Mouse (Mus musculus) right cerebral cortex, postnatal 14 days (tissue): ENCODE data around the gene Slc16a8.

ENCODE experiments used
- DNase-seq: peaks from one replicate; pipeline ENCODE4 v3.0.0; 2022

The Slc16a8 gene

GRCm38 (mm10) chr15:79254661-79255060 is at the start of gene Slc16a8:
Gene Slc16a8 (minus strand): TSS chr15:79254761.
- DNase-seq = no peak

GRCm38 (mm10) chr15:79303725-79304124 is 49.2 kb upstream of the Slc16a8 start:
- no peak for DNase-seq

GRCm38 (mm10) chr15:79299563-79300155 is 45.1 kb upstream of the Slc16a8 start:
- DNase-seq = no peak

GRCm38 (mm10) chr15:79298553-79298952 is 44.0 kb upstream of the Slc16a8 start:
- no peak for DNase-seq

GRCm38 (mm10) chr15:79292779-79293178 is 38.2 kb upstream of the Slc16a8 start:
- DNase-seq = no peak

- no peak for DNase-seq
These were observed 35.8 kb upstream of the Slc16a8 start for GRCm38 (mm10) chr15:79290340-79290739.

GRCm38 (mm10) chr15:79289441-79289840 is 34.9 kb upstream of the Slc16a8 start:
- no peak for DNase-seq

DNA sequence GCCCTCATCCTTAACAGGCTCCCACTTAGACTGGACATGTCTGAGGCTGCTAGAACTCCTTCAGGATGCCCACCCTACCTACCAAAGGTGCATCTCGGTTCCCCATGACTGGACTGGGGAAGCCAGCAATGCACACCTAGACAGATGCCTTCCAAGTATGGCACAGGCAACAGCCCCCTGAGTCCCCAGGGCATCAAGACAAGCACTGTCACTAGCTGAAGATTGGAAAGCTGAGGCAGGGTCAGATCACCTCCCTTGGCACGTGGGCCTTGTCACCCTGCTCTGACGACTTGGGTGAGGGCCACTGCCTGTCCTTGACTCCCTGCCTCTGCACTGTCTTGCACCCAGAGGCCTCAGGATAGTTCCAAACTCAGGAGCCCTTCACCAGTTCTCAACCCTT is 33.8 kb upstream of the Slc16a8 start:
- no peak for DNase-seq

DNA sequence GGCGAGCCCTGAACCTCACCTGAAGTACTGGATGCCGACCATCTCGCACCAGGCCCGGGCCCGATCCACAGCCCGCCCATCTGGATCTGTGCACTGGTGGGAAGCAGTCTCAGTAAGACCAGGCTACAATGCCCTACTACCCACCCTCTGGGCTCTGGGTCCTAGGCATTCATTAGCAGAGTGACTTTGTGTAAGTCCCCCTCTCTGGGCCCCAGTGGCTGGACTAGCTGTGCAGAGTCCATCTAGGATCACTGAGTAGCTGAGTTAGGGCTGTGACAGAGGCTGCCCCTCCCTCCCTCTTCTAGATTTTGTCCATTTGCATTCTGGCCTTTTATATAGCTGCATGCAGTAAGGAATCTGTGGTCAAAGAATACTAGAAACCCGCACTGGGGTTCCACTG is 32.5 kb upstream of the Slc16a8 start:
- DNase-seq = no peak

GRCm38 (mm10) chr15:79286141-79286540 is 31.6 kb upstream of the Slc16a8 start:
- DNase-seq = no peak

GRCm38 (mm10) chr15:79285399-79285798 is 30.8 kb upstream of the Slc16a8 start, which contains the start of gene Baiap2l2:
Gene Baiap2l2 (minus strand): TSS chr15:79285537.
- DNase-seq = no peak

DNA sequence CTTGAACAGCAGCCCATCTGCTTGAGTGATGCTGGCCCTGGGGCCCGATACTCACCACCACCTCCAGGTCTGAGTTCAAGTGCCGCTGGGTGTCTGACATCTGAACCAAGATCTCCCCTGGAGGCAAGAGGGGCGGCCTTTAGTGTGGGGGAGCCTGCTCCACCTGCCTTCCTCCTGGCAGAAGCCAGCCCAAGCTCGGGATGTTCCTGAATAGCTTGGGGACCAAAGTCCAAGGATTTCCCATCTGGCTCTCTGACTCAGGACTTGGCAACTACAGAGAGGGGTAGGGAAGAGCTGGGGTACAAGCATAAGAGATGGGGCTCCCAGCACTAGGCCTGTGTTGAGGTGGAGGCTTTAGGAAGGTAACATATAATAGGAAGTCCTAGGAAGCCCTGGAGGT is 28.8 kb upstream of the Slc16a8 start:
- no peak for DNase-seq

- DNase-seq = no peak
These were observed 27.9 kb upstream of the Slc16a8 start for GRCm38 (mm10) chr15:79282434-79282833.

GRCm38 (mm10) chr15:79281389-79281788 is 26.8 kb upstream of the Slc16a8 start:
- no peak for DNase-seq

- DNase-seq = no peak
These were observed 26.3 kb upstream of the Slc16a8 start for GRCm38 (mm10) chr15:79280850-79281249.

GRCm38 (mm10) chr15:79280209-79280608 is 25.6 kb upstream of the Slc16a8 start:
- no peak for DNase-seq

- DNase-seq = no peak
These were observed 23.2 kb upstream of the Slc16a8 start for GRCm38 (mm10) chr15:79277728-79278127.

GRCm38 (mm10) chr15:79273020-79273419 is 18.5 kb upstream of the Slc16a8 start:
- DNase-seq = no peak

DNA sequence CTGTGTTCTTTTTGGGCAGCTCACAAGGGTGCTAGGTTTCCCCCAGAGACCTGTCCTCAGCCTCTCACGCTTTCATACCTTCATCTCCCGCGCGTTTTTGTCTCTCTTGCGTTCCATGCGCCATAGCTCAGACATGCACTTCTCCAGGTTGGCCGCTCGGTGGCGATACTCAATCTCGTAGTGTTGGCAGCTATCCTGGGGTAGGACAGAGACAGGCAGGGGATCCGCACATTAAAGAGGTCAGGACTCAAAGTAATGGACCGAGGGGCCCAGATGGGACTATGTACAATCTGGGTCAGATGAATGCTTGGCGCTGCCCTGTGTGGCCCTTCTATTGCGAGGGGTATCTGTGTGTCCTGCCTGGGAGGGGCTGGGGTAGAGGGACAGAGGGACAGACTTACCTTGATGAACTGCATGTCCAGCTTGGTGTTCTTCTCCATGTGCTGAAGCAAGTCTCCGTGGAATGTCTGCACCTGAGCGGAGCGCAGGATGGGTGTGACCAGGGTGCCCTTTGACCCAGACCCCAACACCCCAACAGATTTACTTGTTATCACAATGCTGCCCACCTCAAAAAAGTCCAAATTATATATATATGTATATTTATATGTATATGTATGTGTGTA is 16.7 kb upstream of the Slc16a8 start:
- peak; percentile 56 for DNase-seq

DNA sequence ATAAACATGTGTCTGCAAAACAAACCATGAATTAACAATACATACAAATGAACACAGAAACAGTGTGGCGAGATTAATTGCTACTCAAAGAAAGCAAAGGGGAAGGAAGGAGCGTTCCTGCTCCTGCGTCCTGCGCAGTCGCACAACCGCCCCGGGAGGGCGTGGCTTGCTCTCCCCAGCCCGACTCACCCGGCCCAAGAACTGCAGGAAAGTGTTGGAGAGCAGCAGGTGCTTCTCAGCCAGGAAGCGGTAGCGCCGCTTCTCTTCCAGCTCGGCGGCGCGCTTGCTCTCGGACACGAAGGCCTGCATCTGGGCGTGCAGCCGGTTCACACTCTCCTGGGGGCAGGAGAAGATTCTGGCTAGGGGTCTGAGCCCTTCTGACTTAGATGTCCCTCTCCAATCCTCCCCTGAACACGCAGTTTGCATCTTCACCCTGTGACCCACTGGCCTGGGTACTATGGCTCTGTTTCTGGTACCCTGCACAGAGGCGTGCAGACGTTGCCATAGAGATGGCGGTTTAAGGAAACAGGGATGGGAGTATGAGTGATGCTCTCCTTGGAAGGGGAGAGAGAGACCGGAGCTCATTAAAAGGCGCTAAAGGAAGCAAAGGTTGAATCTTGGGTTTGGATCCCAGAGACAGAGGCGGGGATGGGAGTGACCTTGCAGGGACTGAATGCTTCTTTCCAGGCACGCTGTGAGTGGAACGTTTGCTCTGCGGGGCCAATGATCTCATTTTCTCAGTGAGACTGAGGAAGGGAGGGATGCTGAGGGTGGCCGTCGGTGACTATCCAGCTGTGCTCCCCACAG is 16.0 kb upstream of the Slc16a8 start:
- DNase-seq = peak; percentile 54

DNA sequence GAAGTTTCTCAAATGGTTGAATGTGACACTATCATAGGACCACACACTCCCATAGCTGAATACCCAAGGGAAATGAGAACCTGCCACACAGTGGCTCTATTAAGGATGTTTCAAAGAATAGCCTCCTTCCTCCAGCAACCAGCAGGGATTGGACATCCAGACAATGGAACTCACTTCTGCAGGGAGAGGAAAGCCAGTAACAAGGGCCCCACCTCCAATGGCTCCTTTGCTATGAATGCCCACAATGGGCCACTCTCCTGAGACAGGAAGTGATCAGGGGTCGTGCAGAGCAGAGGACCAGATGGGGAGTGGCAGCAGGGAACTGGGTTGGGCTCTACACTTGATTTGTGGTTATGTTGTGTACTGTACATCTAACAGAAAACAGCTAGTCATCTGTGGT is 14.0 kb upstream of the Slc16a8 start:
- no peak for DNase-seq

- no peak for DNase-seq
These were observed 10.8 kb upstream of the Slc16a8 start for GRCm38 (mm10) chr15:79265384-79265783.

DNA sequence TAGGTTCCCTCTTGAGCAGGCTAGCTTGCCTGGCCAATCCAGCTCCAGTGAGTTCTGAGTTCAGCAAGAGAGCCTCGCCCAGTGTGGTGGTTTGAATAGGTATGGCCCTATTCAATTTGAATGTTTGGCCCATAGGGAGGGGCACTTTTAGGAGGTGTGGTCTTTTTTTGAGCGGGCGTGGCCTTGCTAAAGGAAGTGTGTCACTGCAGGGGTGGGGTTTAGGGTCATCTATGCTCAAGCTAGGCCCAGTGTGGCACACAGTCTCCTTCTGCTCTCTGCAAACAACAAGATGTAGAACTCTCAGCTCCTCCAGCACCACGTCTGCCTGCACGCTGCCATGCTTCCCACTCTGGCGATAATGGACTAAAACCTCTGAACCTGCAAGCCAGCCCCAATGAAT is 9.2 kb upstream of the Slc16a8 start:
- DNase-seq = no peak

- no peak for DNase-seq
These were observed 8.3 kb upstream of the Slc16a8 start for GRCm38 (mm10) chr15:79262786-79263309.
